Mouse (Mus musculus): ENCODE results near the gene Gm826.

GRCm38 (mm10) chr2:160267828-160268453, 66.0 kb downstream of the Gm826 start:
- TF ChIP-seq CTCF (IDR thresholded peaks at IDR 0.05; ENCODE audit: low read depth) (no peak), EP300 (optimal IDR thresholded peaks at IDR 0.05) (no peak)
